Mouse (Mus musculus) kidney, adult 2 months (tissue): ENCODE data around the gene Ddx54.

Experiments used
- CTCF ChIP-seq: fragments of 200-500 bp; conservative IDR thresholded peaks from 2 replicates; pipeline ENCODE4 v1.5.1; 2011; ENCODE audit warnings: low read depth, mild to moderate bottlenecking, control low read depth, low read length, moderate library complexity, mixed read lengths; ENCODE audit not compliant: insufficient read depth, insufficient read length
- POLR2A ChIP-seq: fragments of 200-500 bp; IDR thresholded peaks from one replicate; pipeline ENCODE4 v1.6.1; 2011; ENCODE audit warnings: low read depth, low read length, control low read depth

DNA sequence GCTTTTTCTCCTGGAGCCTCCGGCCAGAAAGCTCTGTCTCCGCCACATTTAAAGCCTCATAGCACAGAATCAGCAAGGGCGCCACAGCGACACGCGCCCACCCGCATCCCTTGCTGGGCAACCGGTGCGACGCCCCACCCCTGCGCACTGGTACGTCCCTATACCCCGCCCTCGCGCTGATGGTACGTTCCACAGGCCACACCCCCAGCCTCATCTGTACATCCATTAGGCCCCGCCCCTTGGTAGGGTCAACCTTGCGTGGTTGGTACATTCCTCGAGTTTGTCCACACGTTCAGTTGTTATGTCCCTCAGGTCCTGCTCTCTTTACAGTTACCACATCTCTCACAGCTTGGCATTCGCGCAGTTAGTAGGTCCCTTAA is at the start of gene Ddx54, which contains the start of gene Rita1:
- TF ChIP-seq CTCF: no peak
- no peak for TF ChIP-seq POLR2A
